Mouse (Mus musculus) myocyte (in vitro differentiated cells): ENCODE results near the gene Capn12.

Source experiments
- POLR2AphosphoS2 ChIP-seq: IDR thresholded peaks from one replicate; pipeline ENCODE4 v1.6.1; 2011; ENCODE audit warnings: low read depth, control low read depth; ENCODE audit not compliant: insufficient read length
- SRF ChIP-seq: IDR thresholded peaks from one replicate; pipeline ENCODE4 v1.6.1; 2011; ENCODE audit warnings: low read depth; ENCODE audit not compliant: control insufficient read depth, insufficient read length

GRCm38 (mm10) chr7:28913171-28913570, 31.9 kb downstream of the Capn12 start:
- no peak for TF ChIP-seq SRF
- TF ChIP-seq POLR2AphosphoS2: no peak
